Mouse (Mus musculus): ENCODE data around the gene Meis1. TPM values are rescaled to one million over a fixed set of nuclear protein-coding genes. Genes with fewer than 3 reads are reported as not detected.

Meis1 gene
- total and polyA plus RNA-seq, 3 experiments = 8.2 to 16.5 TPM; not detected in 1

GRCm38 (mm10) chr11:19012001-19012400 is 6.8 kb downstream of the Meis1 start:
- Histone ChIP-seq H3K36me3 (ENCODE audit: control insufficient read depth in 1 of 2, insufficient read depth in 2 of 2, low read length in 2 of 2) (peaks cover 0 to 4% of the 10 kb centered on the region in 2 experiments; a peak in 2 of 4 replicates), H3K27ac (ENCODE audit: control insufficient read depth, low read depth, low read length) (no peak overlapping the region), H3K27me3 (ENCODE audit: control insufficient read depth in 1 of 2, insufficient read depth in 2 of 2, low read length in 2 of 2) (no peaks in the 10 kb centered on the region), H3K4me3 (ENCODE audit: control insufficient read depth in 1 of 2, insufficient read depth in 1 of 2, low read depth in 2 of 2, low read length in 2 of 2) (no peak overlapping the region), H3K79me2 (ENCODE audit: control insufficient read depth, insufficient read depth, low read length, poor library complexity) (peaks cover 9% of the 10 kb centered on the region), H3K4me1 (ENCODE audit: control insufficient read depth in 1 of 2, insufficient read depth in 2 of 2, low read length in 2 of 2) (no peaks in the 10 kb centered on the region; a peak in 1 of 4 replicates), H3K9me3 (replicated peaks; ENCODE audit: insufficient read depth, low read length) (no peaks in the 10 kb centered on the region), H3K9ac (ENCODE audit: control insufficient read depth, low read depth, low read length, poor library complexity, severe bottlenecking) (no peak overlapping the region)
- TF ChIP-seq EP300 (IDR thresholded peaks at IDR 0.05; ENCODE audit: low read depth in 1 of 2, low read length in 2 of 2) (no peak), SMC3 (IDR thresholded peaks at IDR 0.05; ENCODE audit: low read depth, low read length) (no peak), RCOR1 (IDR thresholded peaks at IDR 0.05; ENCODE audit: low read depth, low read length) (no peak), UBTF (IDR thresholded peaks at IDR 0.05; ENCODE audit: borderline replicate concordance, insufficient read depth, low read depth, low read length) (no peak), POLR2AphosphoS5 (IDR thresholded peaks at IDR 0.05; ENCODE audit: borderline replicate concordance, low read depth, low read length) (no peak), KAT2A (conservative IDR thresholded peaks at IDR 0.05; ENCODE audit: low read depth, low read length) (no peak), SIN3A (IDR thresholded peaks at IDR 0.05; ENCODE audit: low read length) (no peak), NRF1 (IDR thresholded peaks at IDR 0.05; ENCODE audit: insufficient read depth, low read depth, low read length, poor library complexity, severe bottlenecking) (no peak), BHLHE40 (IDR thresholded peaks at IDR 0.05; ENCODE audit: borderline replicate concordance, low read depth, low read length) (no peak), TAL1 (IDR thresholded peaks at IDR 0.05; ENCODE audit: low read length) (no peak), NELFE (IDR thresholded peaks at IDR 0.05; ENCODE audit: low read depth, low read length) (no peak), ZMIZ1 (IDR thresholded peaks at IDR 0.05; ENCODE audit: low read depth, low read length) (no peak), MAFK (IDR thresholded peaks at IDR 0.05; ENCODE audit: borderline replicate concordance, low read depth, low read length) (no peak), ELF1 (IDR thresholded peaks at IDR 0.05; ENCODE audit: low read depth, low read length) (no peak), POLR2A (IDR thresholded peaks at IDR 0.05; ENCODE audit: control insufficient read depth in 1 of 2, insufficient read depth in 1 of 2, low read depth in 1 of 2, low read length in 2 of 2, poor library complexity in 1 of 2) (no peak)
- DNase-seq (ENCODE audit: low read depth, low spot score) = no peak

DNA sequence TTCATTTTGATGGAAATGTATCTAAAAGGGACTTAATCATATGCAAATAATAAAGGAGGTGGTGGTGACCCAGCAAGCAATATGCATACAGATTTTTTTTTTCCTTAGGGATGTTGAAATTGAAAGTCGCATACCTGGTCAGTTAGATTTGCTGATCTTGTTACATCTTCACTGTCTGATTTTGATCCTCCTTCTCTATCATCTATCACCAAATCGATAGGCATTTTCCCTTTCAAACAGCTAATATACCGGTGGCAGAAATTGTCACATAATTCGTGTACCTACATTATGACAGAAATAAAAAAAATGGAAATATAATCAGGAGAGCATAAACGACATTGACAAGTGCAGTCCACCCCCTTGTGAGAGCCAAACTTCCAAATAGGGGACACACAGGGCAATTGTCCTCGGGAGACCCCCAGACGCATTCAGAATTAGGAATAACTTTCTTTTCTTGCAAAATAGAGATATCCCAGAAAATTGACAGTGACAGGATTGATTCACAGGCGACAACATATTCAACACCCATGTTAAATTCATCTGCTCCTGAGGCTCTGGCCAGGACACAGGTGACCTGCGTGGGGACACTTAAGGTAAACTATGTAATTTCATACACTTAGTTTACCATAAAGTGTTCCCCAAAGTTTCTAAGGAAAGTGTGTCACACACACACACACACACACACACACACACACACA is 7.5 kb downstream of the Meis1 start:
- no peak for TF ChIP-seq BHLHE40 (IDR thresholded peaks at IDR 0.05; ENCODE audit: borderline replicate concordance, low read depth, low read length)
- no peak for TF ChIP-seq ELF1 (IDR thresholded peaks at IDR 0.05; ENCODE audit: low read depth, low read length)
- no peak for TF ChIP-seq ZC3H11A (IDR thresholded peaks at IDR 0.05; ENCODE audit: low read depth, low read length)
- TF ChIP-seq MAX (IDR thresholded peaks at IDR 0.05; ENCODE audit: low read length) = no peak
- no peak for TF ChIP-seq TBP (IDR thresholded peaks at IDR 0.05; ENCODE audit: low read depth, low read length)
- no peak for TF ChIP-seq ZKSCAN1 (IDR thresholded peaks at IDR 0.05; ENCODE audit: low read depth, low read length)
- no peak for TF ChIP-seq MYB (IDR thresholded peaks at IDR 0.05; ENCODE audit: low read depth, low read length)
- TF ChIP-seq RCOR1 (IDR thresholded peaks at IDR 0.05; ENCODE audit: low read depth, low read length) = no peak
- TF ChIP-seq MAZ (IDR thresholded peaks at IDR 0.05; ENCODE audit: low read depth, low read length) = no peak
- no peak for TF ChIP-seq CTCF (IDR thresholded peaks at IDR 0.05 in 2 of 3, conservative IDR thresholded peaks at IDR 0.05 in 1 of 3; ENCODE audit: control insufficient read depth in 1 of 3, insufficient read depth in 1 of 3, low read depth in 2 of 3, low read length in 3 of 3, poor library complexity in 1 of 3, severe bottlenecking in 1 of 3)
- TF ChIP-seq ETS1 (IDR thresholded peaks at IDR 0.05; ENCODE audit: low read depth, low read length) = no peak
- no peak for TF ChIP-seq MEF2A (IDR thresholded peaks at IDR 0.05; ENCODE audit: extremely low read depth, insufficient replicate concordance, low read depth, low read length, poor library complexity, severe bottlenecking)
- no peak for TF ChIP-seq GABPA (IDR thresholded peaks at IDR 0.05; ENCODE audit: low read depth, low read length)
- no peak for TF ChIP-seq USF1 (IDR thresholded peaks at IDR 0.05; ENCODE audit: low read depth, low read length)
- no peak for TF ChIP-seq MXI1 (IDR thresholded peaks at IDR 0.05; ENCODE audit: low read depth, low read length)
- TF ChIP-seq UBTF (IDR thresholded peaks at IDR 0.05; ENCODE audit: borderline replicate concordance, insufficient read depth, low read depth, low read length) = no peak
- no peak for TF ChIP-seq MYC (IDR thresholded peaks at IDR 0.05; ENCODE audit: low read depth, low read length)
- no peak for TF ChIP-seq MAFK (IDR thresholded peaks at IDR 0.05; ENCODE audit: borderline replicate concordance, low read depth, low read length)
- no peak for TF ChIP-seq HCFC1 (IDR thresholded peaks at IDR 0.05; ENCODE audit: low read depth, low read length)
- H3K4me3 ChIP-seq (ENCODE audit: control insufficient read depth in 1 of 2, insufficient read depth in 1 of 2, low read depth in 2 of 2, low read length in 2 of 2) = no peak overlapping the region

More for the DNA sequence above, 7.5 kb downstream of the Meis1 start:
- Histone ChIP-seq H3K4me1 (ENCODE audit: control insufficient read depth in 1 of 2, insufficient read depth in 2 of 2, low read length in 2 of 2) (no peaks in the 10 kb centered on the region), H3K36me3 (ENCODE audit: control insufficient read depth in 1 of 2, insufficient read depth in 2 of 2, low read length in 2 of 2) (no peaks in the 10 kb centered on the region; a peak in 1 of 4 replicates), H3K27me3 (ENCODE audit: control insufficient read depth in 1 of 2, insufficient read depth in 2 of 2, low read length in 2 of 2) (no peaks in the 10 kb centered on the region), H3K9me3 (replicated peaks; ENCODE audit: insufficient read depth, low read length) (no peaks in the 10 kb centered on the region), H3K27ac (ENCODE audit: control insufficient read depth, low read depth, low read length) (no peak overlapping the region), H3K79me2 (ENCODE audit: control insufficient read depth, insufficient read depth, low read length, poor library complexity) (0 out of 2 replicates have a peak, but pooled peaks cover 3% of the 10 kb centered on the region), H3K9ac (ENCODE audit: control insufficient read depth, low read depth, low read length, poor library complexity, severe bottlenecking) (no peak overlapping the region)
- no peak for DNase-seq (ENCODE audit: low read depth, low spot score)
